Mouse (Mus musculus) mature B cell (primary cell): ENCODE measurements around the gene Diaph3.
"Not testable (repeated sequence)": the region's sequence is repeated elsewhere in the genome, so short reads cannot be mapped to it uniquely, and the experiment has no call there.

Experiments
- in situ Hi-C: fragments of 300-500 bp; cut with MboI; formaldehyde crosslinking; loops from 2 replicates; pipeline ENCODE4 v1.14.3; 2019

The Diaph3 gene

DNA sequence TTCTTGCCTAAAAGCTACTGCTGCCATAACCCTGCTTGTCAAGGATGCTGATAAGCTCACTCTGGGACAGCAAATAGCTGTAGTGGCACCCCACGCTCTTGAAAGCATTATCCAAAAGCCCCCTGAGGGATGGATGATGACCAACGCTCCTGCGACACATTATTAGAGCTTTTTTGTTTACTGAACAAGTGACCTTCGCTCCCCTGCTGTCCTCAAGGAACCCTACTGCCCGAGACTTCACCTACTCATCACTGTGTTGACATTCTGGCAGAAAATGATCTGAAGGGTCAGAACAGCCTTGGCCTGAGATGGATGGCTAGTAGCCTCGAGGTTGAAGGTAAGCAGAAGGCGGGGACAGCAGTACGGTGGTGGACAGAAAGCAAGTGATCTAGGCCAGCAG lies 56.1 kb downstream of the Diaph3 start:
- in situ Hi-C loops, result not testable (repeated sequence)

DNA sequence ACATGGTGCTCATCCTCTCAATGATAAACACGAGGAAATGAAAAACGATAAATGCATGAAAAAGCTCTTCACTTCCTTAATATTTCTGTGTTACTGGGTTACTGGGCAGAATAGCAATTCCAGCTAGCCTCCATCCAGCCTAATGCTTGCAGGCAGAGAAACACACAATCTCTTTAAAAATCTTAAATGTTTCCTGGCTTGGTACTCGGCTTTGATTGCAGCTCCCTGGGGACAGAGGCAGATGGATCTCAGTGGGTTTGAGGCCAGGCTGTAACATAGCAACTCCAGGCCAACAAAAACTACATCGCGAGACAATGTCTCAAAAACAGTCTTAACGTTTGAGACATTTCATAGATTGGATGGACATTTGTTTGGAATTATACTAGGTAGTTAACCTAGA lies 57.1 kb downstream of the Diaph3 start:
- in situ Hi-C loops, result no loop called here

DNA sequence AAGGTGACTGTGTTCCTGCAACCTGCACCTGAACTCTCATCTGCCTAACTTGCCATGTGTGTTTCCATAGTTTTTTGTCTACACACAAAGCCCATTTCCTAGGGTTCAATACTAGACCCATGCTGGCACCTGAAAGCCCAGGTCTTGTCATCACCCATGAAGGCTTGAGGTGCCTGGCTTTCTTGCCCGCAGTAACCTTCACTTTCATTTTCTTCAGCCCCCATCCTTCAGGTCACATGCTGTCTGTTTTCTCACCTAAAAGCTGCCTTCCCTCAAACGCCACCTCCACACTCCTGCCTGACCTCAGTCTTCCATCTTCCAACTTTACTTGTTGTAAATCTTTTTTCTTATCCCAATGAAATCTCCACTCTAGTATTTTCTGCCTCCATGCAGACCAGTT lies 61.3 kb downstream of the Diaph3 start:
- in situ Hi-C loops, result no loop called here

DNA sequence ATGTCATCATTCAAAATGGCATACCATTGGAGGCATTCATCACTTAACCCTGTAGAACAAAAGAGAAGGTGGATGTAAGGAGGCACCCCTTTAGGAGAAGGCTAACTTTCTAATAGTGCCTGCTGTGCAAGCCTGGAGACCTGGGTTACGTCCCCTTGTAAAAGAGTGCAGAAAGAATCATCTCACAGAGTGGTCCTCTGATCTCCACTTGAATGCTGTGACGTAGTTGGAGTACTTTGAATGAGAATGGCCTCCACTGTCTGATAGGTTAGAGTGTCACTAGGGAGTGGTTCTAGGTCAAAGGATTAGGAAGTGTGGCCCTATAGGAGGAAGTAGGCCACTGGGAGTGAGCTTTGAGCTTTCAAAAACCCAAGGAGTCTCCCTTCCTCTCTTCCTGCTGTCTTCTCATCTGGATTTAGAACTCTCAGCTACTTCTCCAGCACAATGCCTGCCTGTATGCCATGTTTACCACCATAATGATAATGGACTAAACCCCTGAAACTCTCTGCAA lies 66.0 kb downstream of the Diaph3 start:
- in situ Hi-C loops, result no loop called here

DNA sequence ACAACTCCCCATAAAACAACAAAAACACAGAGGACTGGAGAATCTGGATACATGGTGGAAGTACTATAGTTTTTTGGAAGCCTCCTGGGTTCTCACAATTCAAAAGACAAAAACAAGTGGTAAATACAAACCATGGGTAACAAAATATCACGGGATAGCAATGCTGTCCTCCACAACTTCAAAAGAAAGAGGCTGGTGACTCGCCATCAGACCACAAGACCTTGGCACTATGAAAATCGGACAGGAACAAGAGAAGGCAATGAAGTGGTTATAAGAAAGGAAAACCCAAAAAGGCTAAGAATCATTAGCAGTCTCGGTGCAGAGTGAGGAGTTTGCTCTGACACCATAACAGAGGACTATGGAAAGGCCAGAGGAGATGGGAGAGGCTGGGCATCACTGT lies 76.8 kb downstream of the Diaph3 start:
- in situ Hi-C loops, result no loop called here

DNA sequence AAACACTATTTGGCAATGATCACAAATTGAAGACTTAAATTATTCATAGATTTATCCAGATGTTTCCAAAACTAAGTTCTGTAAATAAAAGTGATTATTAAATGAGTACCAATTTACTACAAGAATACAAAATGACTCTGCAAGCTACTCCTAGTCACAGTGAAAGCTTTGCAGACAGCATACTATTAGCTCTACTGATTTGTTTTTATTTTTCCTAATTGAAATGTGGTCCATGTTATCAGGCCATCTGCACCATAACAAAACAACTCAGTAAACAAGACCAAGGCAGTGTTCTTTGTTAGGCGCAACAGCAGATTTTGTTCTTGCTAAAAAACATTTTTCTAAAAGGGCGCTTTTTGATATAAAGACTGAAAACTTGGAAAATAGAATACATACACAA lies 84.9 kb downstream of the Diaph3 start:
- in situ Hi-C loops, result no loop called here

DNA sequence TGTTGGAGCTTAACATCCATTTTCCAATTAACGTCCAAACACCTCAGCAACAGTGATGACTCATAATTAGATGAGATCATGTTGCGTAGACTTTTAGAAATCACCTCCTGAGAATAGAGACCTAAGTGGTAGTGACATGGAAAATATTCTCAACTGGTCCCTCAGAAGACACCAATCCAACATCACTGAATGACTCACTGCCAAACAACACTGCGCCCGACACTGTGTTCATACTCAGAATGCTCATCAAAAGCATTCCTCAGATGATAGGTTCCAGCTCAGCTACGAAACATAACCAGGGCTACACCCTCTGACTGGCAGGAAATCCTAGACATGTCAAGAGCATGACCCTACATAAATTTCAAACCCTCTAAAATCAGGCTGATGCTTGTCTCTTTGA lies 89.8 kb downstream of the Diaph3 start:
- in situ Hi-C loops, result no loop called here

DNA sequence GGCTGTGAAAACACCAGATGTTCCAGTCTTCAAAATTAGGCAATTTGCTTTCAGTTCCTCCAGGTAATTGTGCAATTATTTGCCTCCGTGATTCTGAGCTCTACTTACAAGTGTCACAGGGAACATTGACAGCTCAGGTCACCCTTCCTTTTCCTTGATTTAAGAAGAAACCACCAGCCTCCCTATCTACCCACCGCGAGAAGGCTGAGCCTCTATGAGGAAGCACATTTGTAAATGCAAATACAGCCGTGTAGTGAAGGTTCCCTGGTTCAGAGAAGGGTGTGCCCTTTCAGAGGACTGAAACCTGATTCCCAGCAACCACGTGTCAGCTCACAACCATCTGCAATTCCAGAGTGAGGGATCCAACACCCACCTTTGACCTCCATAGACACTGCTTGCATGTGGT lies 96.6 kb downstream of the Diaph3 start:
- in situ Hi-C loops, result no loop called here

DNA sequence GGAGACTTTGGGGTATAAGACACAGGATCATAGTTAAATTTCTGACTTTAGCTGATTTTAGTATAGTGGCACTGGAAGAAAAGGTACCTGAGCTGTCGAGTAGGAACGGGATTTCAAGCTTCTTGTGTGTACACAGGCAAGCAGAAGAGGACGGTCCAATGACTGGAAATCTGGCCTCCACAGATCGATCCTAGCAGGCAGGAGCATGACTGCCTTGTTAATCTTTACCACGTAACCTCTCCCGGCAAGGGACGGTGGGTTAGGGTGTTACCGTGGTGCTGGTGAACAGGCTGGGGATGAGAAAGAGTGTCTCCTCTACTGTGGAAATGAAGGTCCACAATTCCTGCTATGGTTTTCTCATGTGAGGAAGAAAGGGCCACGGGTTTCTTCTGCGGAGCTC lies 120.8 kb downstream of the Diaph3 start:
- in situ Hi-C loops, result no loop called here

DNA sequence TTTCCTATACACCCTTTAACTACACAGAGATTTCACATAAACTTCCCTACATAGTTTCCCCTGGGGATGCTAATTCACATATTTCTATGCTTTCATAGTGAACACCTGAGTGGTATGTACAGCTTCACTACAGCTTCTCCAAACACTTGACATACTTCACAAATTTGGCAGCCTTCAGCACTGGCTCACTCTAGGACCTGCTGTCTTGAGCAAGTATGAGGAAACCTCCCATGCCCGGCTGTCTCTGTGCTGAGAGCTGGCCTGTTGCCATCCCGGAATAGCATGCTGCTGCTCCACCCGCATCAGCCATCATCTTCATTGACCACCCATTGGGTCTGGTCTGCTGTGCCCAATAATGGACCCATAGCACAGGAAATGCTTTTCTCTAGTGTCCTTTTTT lies 121.3 kb downstream of the Diaph3 start:
- in situ Hi-C loops, result no loop called here

DNA sequence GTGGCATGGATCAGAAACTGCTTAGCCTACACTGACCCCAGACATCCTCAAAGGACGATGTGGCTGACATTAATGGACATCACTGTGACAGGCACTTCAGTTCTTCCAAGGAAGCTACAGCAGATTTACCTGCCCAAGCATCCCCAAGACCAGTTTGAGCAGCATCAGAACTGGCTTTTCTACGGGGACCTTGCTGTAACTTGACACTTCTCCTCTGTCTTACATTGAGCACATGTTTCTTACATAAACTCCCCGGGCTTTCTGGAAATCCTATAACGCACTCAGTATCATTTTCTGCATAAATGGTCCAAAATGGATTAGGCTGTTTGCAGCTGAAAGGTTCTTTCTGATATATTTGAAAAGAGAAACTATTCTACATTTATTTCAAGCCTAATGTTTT lies 143.7 kb downstream of the Diaph3 start:
- in situ Hi-C loops, result no loop called here

DNA sequence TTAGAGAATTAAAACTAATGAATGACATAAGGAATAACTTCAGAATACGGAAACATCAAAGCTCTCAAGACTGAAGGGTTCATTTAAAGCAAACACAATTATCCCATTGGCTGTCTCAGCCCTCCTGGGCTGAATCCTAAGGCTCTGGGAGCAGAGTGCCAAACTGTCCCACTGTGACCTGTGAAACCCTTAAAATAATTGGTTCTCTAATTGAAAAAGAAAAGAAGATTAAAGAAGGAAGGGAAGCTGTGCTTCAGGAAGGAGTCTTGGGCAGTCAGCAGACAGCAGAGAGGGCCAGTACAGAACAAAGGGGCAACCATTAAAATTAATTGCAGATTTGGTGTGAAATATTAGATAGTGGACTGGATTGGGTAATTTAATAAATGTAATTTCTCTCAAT lies 189.9 kb downstream of the Diaph3 start:
- in situ Hi-C loops, result no loop called here

DNA sequence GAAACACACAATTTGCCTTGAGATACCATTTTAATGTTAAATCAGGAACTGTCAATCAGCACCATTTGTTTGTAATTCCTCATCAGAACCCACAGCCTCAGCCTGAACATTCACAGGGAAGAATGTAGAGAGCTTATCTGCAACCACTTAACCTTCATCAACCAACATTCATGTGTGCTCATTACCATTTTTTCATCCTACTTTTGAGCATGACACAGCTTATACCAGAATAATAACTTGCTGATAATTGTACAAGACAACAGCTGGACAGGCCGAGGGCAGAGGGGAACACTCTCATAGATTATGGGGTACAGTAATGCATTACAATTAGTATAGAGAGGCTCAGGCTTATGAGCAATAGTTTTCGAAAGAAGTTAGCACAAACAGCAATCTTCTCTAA lies 203.1 kb downstream of the Diaph3 start:
- in situ Hi-C loops, result no loop called here

DNA sequence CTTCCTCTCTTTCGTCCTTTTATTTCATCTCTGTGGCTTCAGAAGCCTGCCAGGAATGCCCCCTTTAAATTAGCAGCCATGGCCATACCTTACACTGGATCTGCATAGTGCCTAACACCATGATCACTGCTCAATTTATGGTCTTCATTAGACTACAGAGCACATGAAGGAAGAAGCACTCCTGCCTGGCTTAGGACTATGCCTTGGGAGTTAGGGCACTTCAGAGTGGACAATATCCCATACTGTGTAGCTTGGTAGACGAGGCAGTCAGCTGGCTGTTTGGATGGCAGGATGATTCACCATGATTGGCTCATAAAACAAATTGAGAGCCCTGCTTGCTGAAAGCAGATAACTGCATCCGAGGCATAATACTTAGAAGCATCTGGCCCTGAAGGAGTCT lies 204.6 kb downstream of the Diaph3 start:
- in situ Hi-C loops, result no loop called here

DNA sequence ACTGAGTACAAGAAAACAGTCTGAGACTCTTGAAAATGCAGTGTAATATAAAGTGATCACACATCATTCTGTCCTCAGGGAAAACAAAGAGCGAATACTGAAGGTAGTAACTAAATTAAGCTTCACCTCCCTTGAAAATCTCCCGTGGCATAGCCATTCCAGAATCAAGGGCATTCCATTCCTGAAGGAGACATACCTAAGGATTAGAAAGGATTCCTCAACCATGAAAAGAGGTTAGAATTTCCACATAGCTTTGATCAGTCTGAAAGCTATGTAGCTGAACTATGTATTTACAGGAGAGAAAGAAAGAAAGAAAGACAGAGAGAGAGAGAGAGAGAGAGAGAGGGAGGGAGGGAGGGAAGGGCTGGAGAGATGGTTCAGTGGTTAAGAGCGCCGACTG lies 210.3 kb downstream of the Diaph3 start:
- in situ Hi-C loops, result no loop called here

DNA sequence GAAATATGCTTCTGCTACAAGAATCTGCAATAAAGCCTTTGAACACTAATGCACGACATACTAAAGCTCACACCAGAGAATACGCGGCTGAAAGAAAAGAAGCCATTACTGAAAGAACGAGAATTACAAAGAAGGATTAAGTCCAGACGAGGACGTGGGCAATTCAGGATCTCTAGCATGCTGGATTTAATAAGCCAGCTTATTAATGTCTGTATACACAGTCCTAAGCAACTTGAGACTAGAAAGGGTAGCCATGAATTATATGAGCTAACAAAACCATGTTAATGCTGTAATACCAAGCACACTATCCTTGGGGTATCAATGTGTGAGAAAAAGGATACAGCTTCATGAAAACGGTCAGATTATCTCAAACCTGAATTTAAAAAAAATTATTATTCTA lies 214.2 kb downstream of the Diaph3 start:
- in situ Hi-C loops, result no loop called here

DNA sequence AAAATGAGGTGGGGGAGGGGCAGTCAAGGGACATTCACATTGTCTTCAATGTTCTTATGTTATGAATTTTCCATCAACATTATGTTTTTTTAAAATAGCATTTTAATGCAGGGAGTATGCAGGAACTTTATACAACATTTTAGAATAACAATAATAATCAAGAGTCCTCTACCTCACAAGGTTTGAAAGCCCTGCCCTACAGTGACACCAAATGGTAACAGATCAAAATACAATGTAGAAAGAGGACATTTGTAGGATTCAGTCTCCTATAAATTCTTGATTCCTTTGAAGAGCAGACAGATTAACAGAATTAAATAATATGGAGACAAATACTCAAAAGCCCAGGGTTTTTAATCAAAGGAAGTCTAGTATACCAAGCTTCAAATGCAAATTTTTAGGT lies 242.1 kb downstream of the Diaph3 start:
- in situ Hi-C loops, result no loop called here

DNA sequence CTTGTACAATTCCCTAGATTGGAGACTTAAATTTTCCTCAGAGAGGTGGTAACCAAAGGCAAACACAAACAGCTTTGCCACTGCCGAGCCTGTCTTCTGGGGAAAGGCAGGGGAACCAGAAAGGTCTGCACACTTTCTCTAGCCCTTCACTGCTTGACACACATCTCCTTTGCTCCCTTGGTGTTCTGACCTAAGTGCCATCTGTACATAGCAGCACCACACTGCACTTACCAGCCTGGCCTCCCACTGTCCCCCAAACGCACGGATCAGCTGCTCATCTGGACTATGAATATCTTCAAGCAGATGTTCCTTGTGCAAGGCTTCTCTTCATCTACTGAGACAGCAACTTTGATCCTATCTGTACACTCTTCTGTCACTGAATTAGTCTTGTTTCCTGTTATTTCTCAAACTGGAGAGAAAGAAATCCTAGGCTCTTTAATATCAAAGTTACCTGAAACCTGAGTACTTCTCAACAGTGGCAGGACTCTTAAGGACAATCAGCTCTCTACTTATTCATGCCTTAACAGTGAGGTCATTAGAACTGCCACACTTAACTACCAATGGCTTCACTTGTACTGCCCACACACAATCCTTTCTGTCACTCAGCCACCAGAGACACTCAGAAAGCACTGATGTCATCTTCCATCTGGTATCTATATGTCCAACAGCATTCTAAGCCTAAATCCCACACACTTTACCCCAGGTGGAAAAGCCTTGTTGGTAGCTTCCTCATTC lies 251.8 kb downstream of the Diaph3 start:
- in situ Hi-C loops, result no loop called here

DNA sequence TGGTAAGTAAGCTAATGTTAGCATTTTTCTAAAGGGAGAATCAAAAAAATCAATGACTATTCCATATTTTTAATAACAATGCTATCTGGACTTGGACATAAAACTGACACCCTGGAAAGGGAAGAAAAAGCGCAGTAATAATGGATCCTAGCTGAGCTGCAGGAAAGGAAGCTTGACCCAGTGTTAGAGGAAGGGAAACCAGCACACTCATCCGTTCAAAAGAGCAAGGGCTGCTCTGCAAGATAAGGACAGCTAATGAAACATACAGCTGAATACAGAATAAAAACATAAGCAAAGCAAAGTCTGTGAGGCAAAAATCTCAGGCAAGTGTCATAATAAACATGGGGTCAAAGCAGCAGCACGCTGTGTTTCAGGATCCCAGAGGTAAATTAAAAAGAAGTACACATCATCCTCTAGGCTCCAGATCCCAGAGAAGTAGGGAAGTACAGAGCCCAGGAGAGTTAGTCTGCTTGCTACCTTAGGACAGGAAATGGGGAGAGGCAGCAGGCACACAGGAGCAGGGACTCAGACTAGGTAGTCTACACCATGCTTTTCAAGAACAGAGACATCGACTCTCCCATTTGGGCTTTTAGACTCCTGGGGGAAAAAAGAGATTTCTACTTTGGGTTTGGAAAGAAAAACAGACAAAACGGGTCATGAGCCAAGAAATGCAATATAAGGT lies 255.5 kb downstream of the Diaph3 start:
- in situ Hi-C loops, result no loop called here

DNA sequence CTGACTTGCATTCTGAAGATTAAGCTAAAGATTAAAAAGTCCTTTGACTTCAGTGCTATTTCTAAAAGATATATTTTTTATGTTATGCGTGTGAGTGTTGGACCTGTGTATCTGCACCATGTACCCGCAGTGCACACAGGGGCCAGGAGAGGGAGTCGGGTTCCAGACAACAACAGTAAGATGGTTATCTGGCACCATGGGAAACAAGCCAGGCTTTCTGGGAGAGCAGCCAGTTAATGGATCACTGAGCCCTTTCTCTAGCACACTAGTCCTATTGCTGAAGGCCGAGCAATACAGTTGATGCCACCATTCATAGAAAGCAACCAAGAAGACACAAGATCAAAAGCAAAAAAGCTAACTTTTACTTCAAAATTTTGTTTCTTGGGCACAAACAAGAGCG lies 271.5 kb downstream of the Diaph3 start:
- in situ Hi-C loops, result no loop called here

DNA sequence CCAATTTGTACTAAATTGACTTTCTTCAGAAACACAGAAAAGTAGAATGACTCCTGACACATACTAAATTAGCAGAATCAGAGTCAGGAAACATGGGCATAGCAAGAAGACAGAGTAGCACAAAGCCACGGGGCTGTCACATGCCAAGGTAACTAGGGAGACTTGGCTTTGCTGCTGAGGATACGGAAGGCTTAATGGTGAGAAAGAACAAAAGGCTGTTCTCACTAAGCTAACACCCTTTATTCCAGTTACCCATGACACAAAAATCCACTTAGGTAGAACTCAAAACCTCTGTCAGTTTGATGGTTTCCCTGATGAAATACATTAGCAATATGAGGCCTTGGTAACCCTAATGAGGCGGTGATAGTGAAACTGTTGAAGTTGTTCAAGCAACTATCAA lies 273.9 kb downstream of the Diaph3 start:
- in situ Hi-C loops, result no loop called here

DNA sequence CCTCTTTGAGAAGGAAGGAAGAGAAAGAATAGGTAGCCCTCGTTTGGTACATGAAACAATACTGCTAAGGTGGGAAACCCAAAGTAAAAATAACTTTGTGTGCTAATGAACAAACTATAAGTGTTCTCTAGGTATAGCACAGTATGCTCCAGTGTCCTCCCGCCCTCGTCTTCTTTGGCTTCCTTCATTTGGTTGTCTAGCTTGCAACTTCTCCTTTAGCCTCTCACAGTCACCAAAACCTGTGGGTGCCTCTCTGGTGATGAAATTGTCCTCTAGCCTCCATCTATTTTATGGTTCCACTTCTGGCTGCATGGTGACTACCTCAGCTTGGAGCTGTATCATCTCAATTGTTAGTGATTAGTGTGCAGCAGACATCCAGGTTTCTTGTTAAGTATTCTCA lies 277.0 kb downstream of the Diaph3 start:
- in situ Hi-C loops, result no loop called here

DNA sequence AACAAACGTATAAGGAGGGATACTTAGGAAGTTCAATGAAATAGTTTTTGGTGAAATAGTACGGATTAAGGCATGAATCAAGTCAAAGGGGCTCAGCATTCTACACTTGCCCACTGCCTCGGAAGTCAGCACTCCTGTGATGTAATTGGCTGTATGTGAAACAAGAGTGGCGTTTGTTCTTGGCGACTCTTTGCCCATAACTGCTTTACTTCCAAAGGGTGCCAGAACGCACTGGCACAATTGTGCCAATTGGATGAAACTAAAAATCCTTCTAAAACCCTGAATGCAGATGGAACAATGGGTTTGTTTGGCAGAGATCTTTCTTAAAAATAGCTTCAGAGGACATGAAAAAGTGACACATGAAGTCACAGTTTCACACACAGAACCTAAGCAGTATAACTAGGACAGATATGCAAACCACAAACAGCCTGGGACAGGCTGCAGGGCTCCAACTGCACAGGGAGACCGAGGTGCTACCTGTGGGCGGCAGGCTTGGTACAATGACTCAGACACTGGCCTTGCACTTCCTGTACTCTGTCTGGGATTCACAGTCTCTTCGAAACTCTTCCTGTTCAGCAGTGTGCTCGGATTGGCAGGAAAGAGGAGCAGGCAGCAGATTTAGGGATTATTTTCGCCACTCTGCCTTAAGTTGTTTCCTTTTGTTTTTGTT lies 279.6 kb downstream of the Diaph3 start:
- in situ Hi-C loops, result no loop called here
